Comparison of ENCODE assay signal across 9 mouse cellular contexts in the genomic region with DNA sequence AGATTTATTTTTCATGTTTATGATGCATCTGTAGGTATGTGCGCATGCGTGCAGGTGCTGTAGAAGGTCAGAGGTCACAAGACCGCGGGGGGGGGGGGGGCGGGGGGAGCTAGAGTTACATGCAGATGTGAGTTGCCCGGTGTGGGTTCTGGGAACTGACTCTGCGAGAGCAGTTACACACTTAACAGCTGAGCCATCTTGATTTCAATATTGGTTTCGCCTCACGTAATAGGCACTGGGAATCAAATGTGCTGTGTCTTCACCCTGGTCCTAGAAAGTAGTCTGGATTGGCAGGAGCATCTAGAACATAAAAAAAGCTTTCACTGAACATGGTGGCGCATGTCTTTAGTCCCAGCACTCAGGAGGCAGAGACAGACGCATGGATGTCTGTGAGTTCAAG.
"Had no signal": no experiment of that assay in that cellular context is flagged by ENCODE, and none has a peak within 500 bp of the region (broad histone marks: within the 10 kb centered on the region; RNA-seq: fewer than 3 reads in every experiment).

No protein-coding gene starts in this region.

- H3K4me2 ChIP-seq: liver, embryonic 15.5 days; midbrain, embryonic 12.5 days had no signal

- DNase-seq: kidney, adult 8-10 months; layer of hippocampus, adult 9-11 months; lung, adult 2 months; right cerebral cortex, postnatal 14 days had no signal

- H3K36me3 ChIP-seq: liver, embryonic 15.5 days; midbrain, embryonic 12.5 days had no signal

- ATAC-seq: intestine, postnatal 0 days had no signal

- H3K4me3 ChIP-seq: liver, embryonic 15.5 days; megakaryocyte, embryonic 14.5 days; midbrain, embryonic 12.5 days had no signal

- H3K9ac ChIP-seq: liver, embryonic 15.5 days; midbrain, embryonic 12.5 days had no signal

- H3K27ac ChIP-seq: liver, embryonic 15.5 days; macrophage; midbrain, embryonic 12.5 days had no signal

- H3K9me3 ChIP-seq: liver, embryonic 15.5 days; midbrain, embryonic 12.5 days had no signal
